Mouse (Mus musculus) brown adipose tissue, adult 24 weeks (tissue): ENCODE measurements around the gene Surf4. TPM values are rescaled to one million over a fixed set of nuclear protein-coding genes. Genes with fewer than 3 reads are reported as not detected.
A peak's percentile ranks its signal among the peaks of the same experiment; 100 is the strongest.

Source experiments
- H3K27ac ChIP-seq: fragments of 200-500 bp; replicated peaks from 2 replicates; pipeline ENCODE4 v1.5.1; 2012; ENCODE audit warnings: low read depth, mild to moderate bottlenecking, low read length
- H3K4me1 ChIP-seq: fragments of 200-500 bp; 2 replicates; pipeline ENCODE4 v1.6.1; 2012; ENCODE audit warnings: low read length, mixed read lengths; ENCODE audit not compliant: control insufficient read depth, insufficient read depth, insufficient read length
- H3K4me3 ChIP-seq: fragments of 200-500 bp; 2 replicates; pipeline ENCODE4 v1.5.1; 2012; ENCODE audit warnings: low read depth, mild to moderate bottlenecking, low read length, moderate library complexity; ENCODE audit not compliant: insufficient read depth
- polyA plus RNA-seq: library from polyadenylated mRNA; stranded (reverse); fragments of >200 nt; gene quantifications from 2 replicates; pipeline ENCODE4 v1.2.4, GENCODE M21; 2012; ENCODE audit not compliant: missing spikeins, insufficient read depth, insufficient read length

Surf4 gene
- polyA plus RNA-seq, 1 experiment: 61.2 TPM

- no peaks in the 10 kb centered on the region for H3K4me1 ChIP-seq
- H3K27ac ChIP-seq: no peak overlapping the region
- no peak overlapping the region for H3K4me3 ChIP-seq
Measured at GRCm38 (mm10) chr2:26950411-26950810, 16.7 kb upstream of the Surf4 start.

- H3K27ac ChIP-seq: no peak overlapping the region
- H3K4me3 ChIP-seq: no peak overlapping the region
- H3K4me1 ChIP-seq: no peaks in the 10 kb centered on the region
Measured at GRCm38 (mm10) chr2:26943253-26943652, 9.5 kb upstream of the Surf4 start.

GRCm38 (mm10) chr2:26941539-26941938, 7.8 kb upstream of the Surf4 start:
- H3K4me3 ChIP-seq: no peak overlapping the region
- H3K27ac ChIP-seq: no peak overlapping the region
- no peaks in the 10 kb centered on the region for H3K4me1 ChIP-seq

- 0 out of 2 replicates have a peak, but pooled peaks cover 4% of the 10 kb centered on the region for H3K4me1 ChIP-seq
- no peak overlapping the region for H3K4me3 ChIP-seq
- H3K27ac ChIP-seq: no peak overlapping the region
Measured at GRCm38 (mm10) chr2:26936425-26936824, 2.7 kb upstream of the Surf4 start.

- Histone ChIP-seq H3K27ac (no peak overlapping the region), H3K4me1 (peaks cover 11% of the 10 kb centered on the region), H3K4me3 (no peak overlapping the region)
Measured at GRCm38 (mm10) chr2:26935286-26935685, 1.6 kb upstream of the Surf4 start.

- Histone ChIP-seq H3K27ac (peak overlapping the region; percentile 92), H3K4me3 (peak overlapping the region; percentile 99), H3K4me1 (peaks cover 13% of the 10 kb centered on the region)
Measured at GRCm38 (mm10) chr2:26932473-26933303, 1.0 kb downstream of the Surf4 start.

GRCm38 (mm10) chr2:26930390-26930789, 3.3 kb downstream of the Surf4 start:
- Histone ChIP-seq H3K27ac (no peak overlapping the region), H3K4me1 (peaks cover 13% of the 10 kb centered on the region), H3K4me3 (no peak overlapping the region)

- Histone ChIP-seq H3K4me3 (no peak overlapping the region), H3K4me1 (peaks cover 13% of the 10 kb centered on the region), H3K27ac (no peak overlapping the region)
Measured at GRCm38 (mm10) chr2:26927745-26928476, 5.8 kb downstream of the Surf4 start.

GRCm38 (mm10) chr2:26921784-26922183, 11.9 kb downstream of the Surf4 start:
- peak overlapping the region; percentile 50 for H3K27ac ChIP-seq
- peaks cover 8% of the 10 kb centered on the region for H3K4me1 ChIP-seq

GRCm38 (mm10) chr2:26920190-26920855, 13.4 kb downstream of the Surf4 start:
- H3K4me3 ChIP-seq: no peak overlapping the region
- H3K4me1 ChIP-seq: peaks cover 10% of the 10 kb centered on the region
- no peak overlapping the region for H3K27ac ChIP-seq

More at GRCm38 (mm10) chr2:26921784-26922183, 11.9 kb downstream of the Surf4 start:
- H3K4me3 ChIP-seq: no peak overlapping the region

- Histone ChIP-seq H3K4me1 (peaks cover 12% of the 10 kb centered on the region), H3K4me3 (no peak overlapping the region), H3K27ac (no peak overlapping the region)
Measured at GRCm38 (mm10) chr2:26919684-26920083, 14.0 kb downstream of the Surf4 start.

GRCm38 (mm10) chr2:26916738-26917137, 17.0 kb downstream of the Surf4 start:
- Histone ChIP-seq H3K27ac (peak overlapping the region; percentile 78), H3K4me3 (peak overlapping the region; percentile 78), H3K4me1 (peaks cover 15% of the 10 kb centered on the region)

GRCm38 (mm10) chr2:26915927-26916728, 17.6 kb downstream of the Surf4 start, which contains the start of the genes Surf2 and Surf1:
Gene Surf2 (plus strand): TSS chr2:26916367.
Gene Surf1 (minus strand): TSS chr2:26916530.
- Histone ChIP-seq H3K27ac (peak within 1 kb of the TSS; percentile 78), H3K4me3 (peak within 1 kb of the TSS; percentile 78), H3K4me1 (peaks cover 18% of the 10 kb centered on the region)

GRCm38 (mm10) chr2:26914148-26914941, 19.4 kb downstream of the Surf4 start:
- no peak overlapping the region for H3K27ac ChIP-seq
- H3K4me3 ChIP-seq: no peak overlapping the region

More at GRCm38 (mm10) chr2:26914148-26914941, 19.4 kb downstream of the Surf4 start:
- H3K4me1 ChIP-seq: peaks cover 15% of the 10 kb centered on the region
